Mouse (Mus musculus): ENCODE measurements at regions not wholly inside any gene's neighbourhood (a gene's known extent, or its start where the extent isn't known, plus 50 kb on each side); places are given as distances from the start of the nearest gene placed in this dataset.

- no peaks in the 10 kb centered on the region for H3K27me3 ChIP-seq (ENCODE audit: insufficient read depth, low read length)
- H3K36me3 ChIP-seq (ENCODE audit: insufficient read depth, low read length), result no peaks in the 10 kb centered on the region
- H3K4me1 ChIP-seq (replicated peaks; ENCODE audit: low read depth, low read length), result no peaks in the 10 kb centered on the region
- peaks cover 13% of the 10 kb centered on the region; the same call in 1 of the 2 replicates for H3K9me3 ChIP-seq (ENCODE audit: low read length)
- no peak overlapping the region for H3K4me3 ChIP-seq (replicated peaks; ENCODE audit: low read length)
- TF ChIP-seq POU5F1 (IDR thresholded peaks at IDR 0.05; ENCODE audit: borderline replicate concordance, low read length) (no peak), CTCF (conservative IDR thresholded peaks at IDR 0.05; ENCODE audit: low read length) (no peak), NANOG (IDR thresholded peaks at IDR 0.05; ENCODE audit: borderline replicate concordance, low read length) (no peak)
Observed at GRCm38 (mm10) chr5:75267766-75268165, 115.7 kb downstream of the Pdgfra start.

DNA sequence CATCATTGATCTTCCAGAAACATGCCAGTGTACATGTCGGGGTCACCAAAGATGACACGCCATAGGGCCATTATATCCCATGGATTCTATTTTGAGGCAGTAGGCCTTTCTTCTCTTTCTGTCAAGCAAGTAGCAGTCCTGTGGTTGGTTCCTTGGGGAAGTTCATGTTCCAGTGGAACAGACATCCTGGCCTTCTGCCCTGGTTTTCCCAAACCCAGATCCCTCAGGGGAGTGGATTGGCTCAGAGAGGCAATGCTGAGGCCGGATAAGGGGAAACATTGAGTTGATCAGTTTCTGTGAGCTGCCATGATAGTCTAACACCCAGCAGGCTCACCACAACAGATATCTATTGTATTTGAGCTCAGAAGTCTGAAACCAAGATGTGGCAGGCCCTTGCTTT lies 125.9 kb downstream of the Pdgfra start:
- Histone ChIP-seq H3K9me3 (ENCODE audit: low read length) (no peaks in the 10 kb centered on the region), H3K27me3 (ENCODE audit: insufficient read depth, low read length) (no peaks in the 10 kb centered on the region), H3K4me3 (replicated peaks; ENCODE audit: low read length) (no peak overlapping the region), H3K4me1 (replicated peaks; ENCODE audit: low read depth, low read length) (no peaks in the 10 kb centered on the region), H3K36me3 (ENCODE audit: insufficient read depth, low read length) (no peaks in the 10 kb centered on the region)
- TF ChIP-seq CTCF (conservative IDR thresholded peaks at IDR 0.05; ENCODE audit: low read length) (no peak), POU5F1 (IDR thresholded peaks at IDR 0.05; ENCODE audit: borderline replicate concordance, low read length) (no peak), NANOG (IDR thresholded peaks at IDR 0.05; ENCODE audit: borderline replicate concordance, low read length) (no peak)

DNA sequence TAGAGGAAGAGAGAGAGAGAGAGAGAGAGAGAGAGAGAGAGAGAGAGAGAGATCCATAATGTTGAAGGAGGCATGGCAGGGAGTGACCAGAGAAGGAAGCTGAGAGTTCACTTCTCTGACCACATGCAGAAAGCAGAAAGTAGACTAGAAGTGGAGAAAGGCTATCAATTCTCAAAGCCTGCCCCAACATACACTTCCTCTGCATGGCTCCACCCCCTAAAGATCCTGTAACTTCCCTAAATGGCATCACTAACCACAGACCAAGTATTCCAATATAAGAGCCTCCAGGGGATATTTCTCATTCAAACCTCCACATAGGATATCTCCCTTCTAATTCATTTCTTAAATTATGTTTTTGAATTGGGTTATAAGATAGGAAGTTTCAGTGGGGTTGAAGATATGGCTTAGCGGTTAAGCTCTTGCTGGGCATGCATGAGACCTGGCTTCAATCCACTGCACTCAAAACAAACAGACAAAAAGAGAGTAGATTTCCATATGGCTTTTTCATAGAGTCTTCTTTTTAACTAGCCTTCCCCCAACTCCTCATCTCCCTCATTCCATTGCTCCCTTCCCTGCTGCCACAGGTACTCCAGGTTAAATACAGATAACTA lies 127.6 kb downstream of the Pdgfra start:
- no peaks in the 10 kb centered on the region for H3K9me3 ChIP-seq (ENCODE audit: low read length)
- no peaks in the 10 kb centered on the region for H3K4me1 ChIP-seq (replicated peaks; ENCODE audit: low read depth, low read length)
- H3K36me3 ChIP-seq (ENCODE audit: insufficient read depth, low read length), result no peaks in the 10 kb centered on the region
- no peaks in the 10 kb centered on the region for H3K27me3 ChIP-seq (ENCODE audit: insufficient read depth, low read length)
- H3K4me3 ChIP-seq (replicated peaks; ENCODE audit: low read length), result no peak overlapping the region
- TF ChIP-seq POU5F1 (IDR thresholded peaks at IDR 0.05; ENCODE audit: borderline replicate concordance, low read length) (no peak), NANOG (IDR thresholded peaks at IDR 0.05; ENCODE audit: borderline replicate concordance, low read length) (no peak), CTCF (conservative IDR thresholded peaks at IDR 0.05; ENCODE audit: low read length) (no peak)

- Histone ChIP-seq H3K4me1 (replicated peaks; ENCODE audit: low read depth, low read length) (no peaks in the 10 kb centered on the region), H3K4me3 (replicated peaks; ENCODE audit: low read length) (no peak overlapping the region), H3K9me3 (ENCODE audit: low read length) (no peaks in the 10 kb centered on the region), H3K36me3 (ENCODE audit: insufficient read depth, low read length) (no peaks in the 10 kb centered on the region), H3K27me3 (ENCODE audit: insufficient read depth, low read length) (no peaks in the 10 kb centered on the region)
- TF ChIP-seq CTCF (conservative IDR thresholded peaks at IDR 0.05; ENCODE audit: low read length) (no peak), NANOG (IDR thresholded peaks at IDR 0.05; ENCODE audit: borderline replicate concordance, low read length) (no peak), POU5F1 (IDR thresholded peaks at IDR 0.05; ENCODE audit: borderline replicate concordance, low read length) (no peak)
Observed at GRCm38 (mm10) chr5:75280698-75281097, 128.6 kb downstream of the Pdgfra start.

DNA sequence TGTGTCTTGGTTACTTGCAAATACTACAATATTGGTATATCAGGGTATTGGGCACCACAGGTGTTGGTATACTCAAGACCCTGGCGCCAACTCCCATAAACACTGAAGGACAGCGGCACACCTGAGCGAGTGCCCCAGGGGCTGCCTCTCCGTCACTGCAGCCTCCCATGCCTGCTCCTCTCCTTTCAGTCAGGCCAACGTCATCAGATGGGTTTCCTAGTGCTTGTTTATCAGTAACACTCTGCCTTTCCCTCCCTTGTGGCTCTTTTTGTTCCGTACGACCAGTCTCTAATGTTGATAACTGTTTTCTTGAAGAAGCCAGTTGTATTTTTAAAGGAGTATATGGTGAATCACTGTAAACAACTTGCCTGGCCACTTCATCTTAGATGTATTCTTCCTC lies 129.4 kb downstream of the Pdgfra start:
- H3K36me3 ChIP-seq (ENCODE audit: insufficient read depth, low read length), result no peaks in the 10 kb centered on the region
- no peak for TF ChIP-seq CTCF (conservative IDR thresholded peaks at IDR 0.05; ENCODE audit: low read length)
- no peak for TF ChIP-seq POU5F1 (IDR thresholded peaks at IDR 0.05; ENCODE audit: borderline replicate concordance, low read length)
- TF ChIP-seq NANOG (IDR thresholded peaks at IDR 0.05; ENCODE audit: borderline replicate concordance, low read length), result no peak
- H3K4me3 ChIP-seq (replicated peaks; ENCODE audit: low read length), result no peak overlapping the region

DNA sequence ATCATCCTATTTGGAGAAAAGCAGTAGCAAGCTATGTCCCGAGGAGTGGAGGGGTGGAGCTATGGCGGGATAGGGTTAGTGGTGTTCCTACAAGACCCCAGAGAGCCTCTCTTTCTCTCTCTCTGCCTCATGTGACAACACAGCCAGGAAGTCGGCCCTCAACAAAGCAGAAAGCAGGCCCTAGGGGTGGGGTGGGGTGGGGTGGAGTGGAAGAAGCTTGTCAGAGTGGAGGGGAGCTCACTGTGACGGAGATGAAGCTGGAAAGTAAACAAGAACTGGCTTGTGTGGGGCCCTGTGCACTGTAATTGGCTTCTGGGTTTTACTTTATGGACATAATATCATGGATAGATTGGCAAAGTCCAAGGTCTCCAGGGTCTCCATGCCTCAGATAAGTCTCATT lies 130.5 kb downstream of the Pdgfra start:
- no peaks in the 10 kb centered on the region for H3K4me1 ChIP-seq (replicated peaks; ENCODE audit: low read depth, low read length)

More for the DNA sequence above, 129.4 kb downstream of the Pdgfra start:
- H3K9me3 ChIP-seq (ENCODE audit: low read length), result no peaks in the 10 kb centered on the region
- H3K27me3 ChIP-seq (ENCODE audit: insufficient read depth, low read length), result 0 out of 2 replicates have a peak, but pooled peaks cover 2% of the 10 kb centered on the region
- no peaks in the 10 kb centered on the region for H3K4me1 ChIP-seq (replicated peaks; ENCODE audit: low read depth, low read length)

DNA sequence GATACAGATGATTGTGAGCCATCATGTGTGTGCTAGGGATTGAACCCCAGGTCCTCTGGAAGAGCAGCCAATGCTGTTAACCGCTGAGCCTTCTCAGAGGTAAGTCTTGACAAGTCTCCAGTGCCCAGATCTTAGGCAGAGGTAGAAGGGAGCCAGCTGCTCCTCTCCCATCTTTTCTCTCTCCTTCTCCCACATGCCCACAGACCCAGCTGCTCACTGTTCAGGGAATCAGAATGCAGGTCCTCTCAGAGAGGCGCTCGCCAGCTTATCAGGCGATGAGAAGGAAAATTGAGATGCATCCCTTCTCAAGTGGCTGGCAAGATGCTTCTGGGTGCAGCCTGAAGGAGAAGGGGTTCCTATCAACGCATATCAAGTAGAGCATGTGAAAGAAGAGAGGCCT lies 131.7 kb downstream of the Pdgfra start:
- H3K36me3 ChIP-seq (ENCODE audit: insufficient read depth, low read length), result no peaks in the 10 kb centered on the region
- no peak for TF ChIP-seq NANOG (IDR thresholded peaks at IDR 0.05; ENCODE audit: borderline replicate concordance, low read length)
- no peak for TF ChIP-seq CTCF (conservative IDR thresholded peaks at IDR 0.05; ENCODE audit: low read length)
- TF ChIP-seq POU5F1 (IDR thresholded peaks at IDR 0.05; ENCODE audit: borderline replicate concordance, low read length), result no peak

More for the DNA sequence above, 130.5 kb downstream of the Pdgfra start:
- Histone ChIP-seq H3K4me3 (replicated peaks; ENCODE audit: low read length) (no peak overlapping the region), H3K9me3 (ENCODE audit: low read length) (no peaks in the 10 kb centered on the region), H3K36me3 (ENCODE audit: insufficient read depth, low read length) (no peaks in the 10 kb centered on the region), H3K27me3 (ENCODE audit: insufficient read depth, low read length) (0 out of 2 replicates have a peak, but pooled peaks cover 3% of the 10 kb centered on the region)
- TF ChIP-seq POU5F1 (IDR thresholded peaks at IDR 0.05; ENCODE audit: borderline replicate concordance, low read length) (no peak), NANOG (IDR thresholded peaks at IDR 0.05; ENCODE audit: borderline replicate concordance, low read length) (no peak), CTCF (conservative IDR thresholded peaks at IDR 0.05; ENCODE audit: low read length) (no peak)

GRCm38 (mm10) chr5:75285950-75286349 lies 133.9 kb downstream of the Pdgfra start:
- no peak for TF ChIP-seq POU5F1 (IDR thresholded peaks at IDR 0.05; ENCODE audit: borderline replicate concordance, low read length)
- TF ChIP-seq NANOG (IDR thresholded peaks at IDR 0.05; ENCODE audit: borderline replicate concordance, low read length), result no peak
- no peak for TF ChIP-seq CTCF (conservative IDR thresholded peaks at IDR 0.05; ENCODE audit: low read length)
- Histone ChIP-seq H3K36me3 (ENCODE audit: insufficient read depth, low read length) (no peaks in the 10 kb centered on the region), H3K27me3 (ENCODE audit: insufficient read depth, low read length) (0 out of 2 replicates have a peak, but pooled peaks cover 3% of the 10 kb centered on the region), H3K4me3 (replicated peaks; ENCODE audit: low read length) (no peak overlapping the region), H3K4me1 (replicated peaks; ENCODE audit: low read depth, low read length) (no peaks in the 10 kb centered on the region), H3K9me3 (ENCODE audit: low read length) (no peaks in the 10 kb centered on the region)

More for the DNA sequence above, 131.7 kb downstream of the Pdgfra start:
- Histone ChIP-seq H3K27me3 (ENCODE audit: insufficient read depth, low read length) (0 out of 2 replicates have a peak, but pooled peaks cover 3% of the 10 kb centered on the region), H3K4me1 (replicated peaks; ENCODE audit: low read depth, low read length) (no peaks in the 10 kb centered on the region), H3K4me3 (replicated peaks; ENCODE audit: low read length) (no peak overlapping the region), H3K9me3 (ENCODE audit: low read length) (no peaks in the 10 kb centered on the region)

- no peaks in the 10 kb centered on the region for H3K27me3 ChIP-seq (ENCODE audit: insufficient read depth, low read length)
- TF ChIP-seq CTCF (conservative IDR thresholded peaks at IDR 0.05; ENCODE audit: low read length), result no peak
- no peak for TF ChIP-seq NANOG (IDR thresholded peaks at IDR 0.05; ENCODE audit: borderline replicate concordance, low read length)
- TF ChIP-seq POU5F1 (IDR thresholded peaks at IDR 0.05; ENCODE audit: borderline replicate concordance, low read length), result no peak
- no peaks in the 10 kb centered on the region for H3K36me3 ChIP-seq (ENCODE audit: insufficient read depth, low read length)
- no peaks in the 10 kb centered on the region for H3K4me1 ChIP-seq (replicated peaks; ENCODE audit: low read depth, low read length)
- H3K9me3 ChIP-seq (ENCODE audit: low read length), result no peaks in the 10 kb centered on the region
- H3K4me3 ChIP-seq (replicated peaks; ENCODE audit: low read length), result no peak overlapping the region
Observed at GRCm38 (mm10) chr5:75295676-75296075, 143.6 kb downstream of the Pdgfra start.

All from E14TG2a.4 (cell line).